Mouse (Mus musculus) lung, embryonic 15.5 days (tissue): ENCODE measurements at regions not wholly inside any gene's neighbourhood (a gene's known extent, or its start where the extent isn't known, plus 50 kb on each side); places are given as distances from the start of the nearest gene placed in this dataset.
"Not testable (repeated sequence)": the region's sequence is repeated elsewhere in the genome, so short reads cannot be mapped to it uniquely, and the experiment has no call there.

Source experiments
- ATAC-seq: fragments of 200-750 bp; cut with Nextera tagmentation; 2 replicates; pipeline ENCODE4 v1.8.0; 2017; ENCODE audit warnings: moderate number of reproducible peaks, borderline replicate concordance; ENCODE audit not compliant: low FRiP score, low TSS enrichment; ENCODE audit errors: extremely low read depth
- H3K27ac ChIP-seq: fragments of 300-500 bp; sonication (generic); 2 replicates; pipeline ENCODE4 v1.5.1; 2015; ENCODE audit warnings: moderate library complexity, mild to moderate bottlenecking, inconsistent platforms
- H3K27me3 ChIP-seq: fragments of 300-500 bp; sonication (generic); 2 replicates; pipeline ENCODE4 v1.6.1; 2015; ENCODE audit warnings: inconsistent platforms
- H3K36me3 ChIP-seq: fragments of 300-500 bp; sonication (generic); 2 replicates; pipeline ENCODE4 v1.6.1; 2015; ENCODE audit warnings: inconsistent platforms
- H3K4me1 ChIP-seq: fragments of 300-500 bp; sonication (generic); 2 replicates; pipeline ENCODE4 v1.6.1; 2015; ENCODE audit warnings: inconsistent platforms
- H3K4me2 ChIP-seq: fragments of 300-500 bp; sonication (generic); 2 replicates; pipeline ENCODE4 v1.6.1; 2015; ENCODE audit warnings: inconsistent platforms, mild to moderate bottlenecking, moderate library complexity
- H3K4me3 ChIP-seq: fragments of 300-500 bp; sonication (generic); 2 replicates; pipeline ENCODE4 v1.5.1; 2015; ENCODE audit warnings: mild to moderate bottlenecking, inconsistent platforms
- H3K9ac ChIP-seq: fragments of 300-500 bp; sonication (generic); 2 replicates; pipeline ENCODE4 v1.6.1; 2015; ENCODE audit warnings: inconsistent platforms
- H3K9me3 ChIP-seq: fragments of 300-500 bp; sonication (generic); 2 replicates; pipeline ENCODE4 v1.6.1; 2016; ENCODE audit warnings: inconsistent platforms
- WGBS: fragments of 180-500 bp; shearing (Covaris S2); methylation state at CpG from one replicate; pipeline ENCODE4 v1.1.7; 2015; 5-methylcytosine and 5-hydroxymethylcytosine counted together

- ATAC-seq, result no peak
- H3K36me3 ChIP-seq, result no peaks in the 10 kb centered on the region
- H3K4me1 ChIP-seq, result peaks cover 6% of the 10 kb centered on the region; the same call in 1 of the 2 replicates
- no peak overlapping the region for H3K4me3 ChIP-seq
- H3K27ac ChIP-seq, result no peak overlapping the region
- WGBS, result 45% methylated on average over 10 of the region's 10 CpGs
- H3K27me3 ChIP-seq, result no peaks in the 10 kb centered on the region
- H3K4me2 ChIP-seq, result peak overlapping the region; percentile 22; the same call in 1 of the 2 replicates
- no peaks in the 10 kb centered on the region for H3K9me3 ChIP-seq
- no peak overlapping the region for H3K9ac ChIP-seq
These were observed 104.0 kb upstream of the Gap43 start for GRCm38 (mm10) chr16:42444408-42444862.

GRCm38 (mm10) chr16:42440822-42441221 lies 100.4 kb upstream of the Gap43 start:
- H3K9me3 ChIP-seq, result no peaks in the 10 kb centered on the region
- H3K4me3 ChIP-seq, result no peak overlapping the region
- H3K27me3 ChIP-seq, result no peaks in the 10 kb centered on the region
- H3K9ac ChIP-seq, result no peak overlapping the region
- H3K36me3 ChIP-seq, result no peaks in the 10 kb centered on the region
- no peak for ATAC-seq
- 30% methylated on average over 4 of the region's 4 CpGs for WGBS
- no peak overlapping the region for H3K4me2 ChIP-seq
- no peak overlapping the region for H3K27ac ChIP-seq
- peaks cover 6% of the 10 kb centered on the region; the same call in 1 of the 2 replicates for H3K4me1 ChIP-seq

GRCm38 (mm10) chr16:42431529-42431928 lies 91.1 kb upstream of the Gap43 start:
- Histone ChIP-seq H3K9me3 (no peaks in the 10 kb centered on the region), H3K4me1 (no peaks in the 10 kb centered on the region), H3K36me3 (no peaks in the 10 kb centered on the region), H3K27me3 (no peaks in the 10 kb centered on the region), H3K4me3 (no peak overlapping the region), H3K4me2 (no peak overlapping the region), H3K9ac (no peak overlapping the region), H3K27ac (no peak overlapping the region)
- 95% methylated on average over 1 of the region's 1 CpGs for WGBS
- ATAC-seq, result no peak

GRCm38 (mm10) chr16:42416673-42417072 lies 76.2 kb upstream of the Gap43 start:
- WGBS, result 74% methylated on average over 4 of the region's 4 CpGs
- no peak for ATAC-seq
- Histone ChIP-seq H3K4me1 (no peaks in the 10 kb centered on the region), H3K9me3 (no peaks in the 10 kb centered on the region), H3K4me3 (no peak overlapping the region), H3K27ac (no peak overlapping the region), H3K9ac (no peak overlapping the region), H3K27me3 (no peaks in the 10 kb centered on the region), H3K4me2 (no peak overlapping the region), H3K36me3 (no peaks in the 10 kb centered on the region)

DNA sequence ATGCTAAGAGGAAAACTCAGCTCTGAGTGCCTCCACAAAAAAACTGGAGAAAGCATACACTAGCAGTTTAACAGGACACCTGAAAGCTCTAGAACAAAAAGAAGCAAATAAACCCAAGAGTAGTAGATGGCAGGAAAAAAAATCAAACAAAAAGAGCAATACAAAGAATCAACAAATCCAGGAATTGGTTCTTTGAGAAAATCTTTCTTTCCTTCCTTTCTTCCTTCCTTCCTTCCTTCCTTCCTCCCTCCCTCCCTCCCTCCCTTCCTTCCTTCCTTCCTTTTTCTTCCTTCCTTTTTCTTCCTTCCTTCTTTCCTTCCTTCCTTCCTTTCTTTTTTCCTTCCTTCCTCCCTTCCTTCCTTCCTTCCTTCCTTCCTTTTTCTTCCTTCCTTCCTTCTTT lies 71.6 kb upstream of the Gap43 start:
- not testable (repeated sequence) for H3K27ac ChIP-seq, H3K27me3 ChIP-seq, H3K9ac ChIP-seq, H3K36me3 ChIP-seq, H3K4me2 ChIP-seq, H3K9me3 ChIP-seq, ATAC-seq, H3K4me3 ChIP-seq, H3K4me1 ChIP-seq

DNA sequence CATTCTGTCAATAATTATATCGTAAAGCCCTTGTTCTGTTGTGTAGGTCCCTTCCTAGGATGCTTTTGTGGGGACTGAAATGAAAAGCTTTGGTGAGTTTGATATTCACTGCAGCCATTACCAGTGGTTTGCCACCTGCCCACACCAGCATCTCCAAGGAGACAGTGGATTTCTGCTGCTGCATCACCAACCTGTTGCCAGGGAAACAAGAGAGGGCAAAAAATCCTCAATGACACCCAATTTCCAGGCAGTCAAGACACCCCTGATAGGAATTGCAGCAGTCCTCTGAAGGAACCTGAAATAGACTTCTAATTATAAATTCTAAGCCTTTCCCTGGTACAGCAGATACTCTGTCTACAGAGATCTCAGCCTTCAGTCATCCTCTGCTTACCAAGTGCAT lies 56.1 kb upstream of the Gap43 start:
- Histone ChIP-seq H3K27ac (no peak overlapping the region), H3K9me3 (no peaks in the 10 kb centered on the region), H3K27me3 (no peaks in the 10 kb centered on the region), H3K4me3 (no peak overlapping the region), H3K9ac (no peak overlapping the region), H3K4me2 (no peak overlapping the region), H3K4me1 (no peaks in the 10 kb centered on the region), H3K36me3 (no peaks in the 10 kb centered on the region)
- ATAC-seq, result no peak
- 91% methylated on average over 1 of the region's 1 CpGs for WGBS
